Mouse (Mus musculus) c-Kit-positive CD71-positive TER-119-positive erythroid progenitor cells, embryonic 14.5 days (primary cell): ENCODE results near the gene Tmed9.
"Not testable (repeated sequence)": the region's sequence is repeated elsewhere in the genome, so short reads cannot be mapped to it uniquely, and the experiment has no call there.

Experiments used
- DNase-seq: peaks from one replicate; pipeline ENCODE4 v3.0.0-alpha.2; 2013; ENCODE audit warnings: low spot score

Tmed9 gene

GRCm38 (mm10) chr13:55567949-55568348 is 5.6 kb upstream of the Tmed9 start:
- DNase-seq = no peak

- not testable (repeated sequence) for DNase-seq
Measured at GRCm38 (mm10) chr13:55568524-55568923, 5.0 kb upstream of the Tmed9 start.

GRCm38 (mm10) chr13:55569726-55570285 is 3.7 kb upstream of the Tmed9 start:
- no peak for DNase-seq

GRCm38 (mm10) chr13:55570286-55570973 is 3.1 kb upstream of the Tmed9 start:
- DNase-seq = no peak

- peak; percentile 88 for DNase-seq
Measured at GRCm38 (mm10) chr13:55571027-55571751, 2.3 kb upstream of the Tmed9 start, which contains the start of gene Fam193b. TSS of gene Fam193b (minus strand) at chr13:55571120.

- peak; percentile 69 for DNase-seq
Measured at GRCm38 (mm10) chr13:55571977-55572376, 1.6 kb upstream of the Tmed9 start.

GRCm38 (mm10) chr13:55574321-55574720 is 789 bp downstream of the Tmed9 start:
- DNase-seq = no peak

GRCm38 (mm10) chr13:55575932-55576331 is 2.4 kb downstream of the Tmed9 start:
- DNase-seq = no peak

- DNase-seq = not testable (repeated sequence)
Measured at GRCm38 (mm10) chr13:55576872-55577271, 3.3 kb downstream of the Tmed9 start.

GRCm38 (mm10) chr13:55578086-55578485 is 4.6 kb downstream of the Tmed9 start:
- no peak for DNase-seq

- no peak for DNase-seq
Measured at GRCm38 (mm10) chr13:55591961-55592490, 18.5 kb downstream of the Tmed9 start.

- peak; percentile 91 for DNase-seq
Measured at GRCm38 (mm10) chr13:55592512-55593253, 19.2 kb downstream of the Tmed9 start.

- DNase-seq = no peak
Measured at GRCm38 (mm10) chr13:55593254-55593747, 19.8 kb downstream of the Tmed9 start.

GRCm38 (mm10) chr13:55595375-55595774 is 21.8 kb downstream of the Tmed9 start:
- DNase-seq = no peak

GRCm38 (mm10) chr13:55596802-55597201 is 23.3 kb downstream of the Tmed9 start:
- no peak for DNase-seq

GRCm38 (mm10) chr13:55599566-55600540 is 26.3 kb downstream of the Tmed9 start, which contains the start of gene B4galt7:
TSS of gene B4galt7 (plus strand) at chr13:55599896.
- DNase-seq = peak; percentile 71

- DNase-seq = peak; percentile 31
Measured at GRCm38 (mm10) chr13:55600657-55601056, 27.1 kb downstream of the Tmed9 start.

- DNase-seq = peak; percentile 80
Measured at GRCm38 (mm10) chr13:55601611-55602010, 28.1 kb downstream of the Tmed9 start.

- no peak for DNase-seq
Measured at GRCm38 (mm10) chr13:55604606-55605005, 31.1 kb downstream of the Tmed9 start.

- DNase-seq = no peak
Measured at GRCm38 (mm10) chr13:55606899-55607623, 33.5 kb downstream of the Tmed9 start.
